Mouse (Mus musculus): ENCODE measurements at regions not wholly inside any gene's neighbourhood (a gene's known extent, or its start where the extent isn't known, plus 50 kb on each side); places are given as distances from the start of the nearest gene placed in this dataset.
A peak's percentile ranks its signal among the peaks of the same experiment; 100 is the strongest.

GRCm38 (mm10) chr12:35357901-35358300 lies 176.9 kb downstream of the Ahr start:
- no peak overlapping the region for H3K4me3 ChIP-seq (ENCODE audit: control insufficient read depth, low read depth, low read length)
- no peaks in the 10 kb centered on the region for H3K4me1 ChIP-seq (ENCODE audit: control insufficient read depth, insufficient read depth, low read length)
- H3K36me3 ChIP-seq (ENCODE audit: control insufficient read depth, insufficient read depth, low read length), result no peaks in the 10 kb centered on the region
- TF ChIP-seq CTCF (IDR thresholded peaks at IDR 0.05; ENCODE audit: control insufficient read depth, insufficient read depth, insufficient replicate concordance, low read depth, low read length) (no peak), POLR2A (IDR thresholded peaks at IDR 0.05; ENCODE audit: control insufficient read depth, low read depth, low read length) (no peak)
- H3K27ac ChIP-seq (ENCODE audit: control insufficient read depth, insufficient read depth, low read depth, low read length), result no peak overlapping the region
- H3K27me3 ChIP-seq (ENCODE audit: control insufficient read depth, insufficient read depth, low read length), result no peaks in the 10 kb centered on the region

- no peaks in the 10 kb centered on the region for H3K36me3 ChIP-seq (ENCODE audit: control insufficient read depth, insufficient read depth, low read length)
- H3K4me1 ChIP-seq (ENCODE audit: control insufficient read depth, insufficient read depth, low read length), result no peaks in the 10 kb centered on the region
- no peaks in the 10 kb centered on the region for H3K27me3 ChIP-seq (ENCODE audit: control insufficient read depth, insufficient read depth, low read length)
- no peak overlapping the region for H3K27ac ChIP-seq (ENCODE audit: control insufficient read depth, insufficient read depth, low read depth, low read length)
- H3K4me3 ChIP-seq (ENCODE audit: control insufficient read depth, low read depth, low read length), result no peak overlapping the region
- no peak for TF ChIP-seq POLR2A (IDR thresholded peaks at IDR 0.05; ENCODE audit: control insufficient read depth, low read depth, low read length)
- no peak for TF ChIP-seq CTCF (IDR thresholded peaks at IDR 0.05; ENCODE audit: control insufficient read depth, insufficient read depth, insufficient replicate concordance, low read depth, low read length)
Observed at GRCm38 (mm10) chr12:35338191-35338954, 196.5 kb downstream of the Ahr start.

GRCm38 (mm10) chr12:35336314-35336713 lies 198.5 kb downstream of the Ahr start:
- Histone ChIP-seq H3K36me3 (ENCODE audit: control insufficient read depth, insufficient read depth, low read length) (no peaks in the 10 kb centered on the region), H3K27ac (ENCODE audit: control insufficient read depth, insufficient read depth, low read depth, low read length) (no peak overlapping the region), H3K4me1 (ENCODE audit: control insufficient read depth, insufficient read depth, low read length) (peaks cover 3% of the 10 kb centered on the region), H3K27me3 (ENCODE audit: control insufficient read depth, insufficient read depth, low read length) (no peaks in the 10 kb centered on the region), H3K4me3 (ENCODE audit: control insufficient read depth, low read depth, low read length) (no peak overlapping the region)
- TF ChIP-seq POLR2A (IDR thresholded peaks at IDR 0.05; ENCODE audit: control insufficient read depth, low read depth, low read length), result no peak
- TF ChIP-seq CTCF (IDR thresholded peaks at IDR 0.05; ENCODE audit: control insufficient read depth, insufficient read depth, insufficient replicate concordance, low read depth, low read length), result no peak

GRCm38 (mm10) chr12:35334344-35335075 lies 200.3 kb downstream of the Ahr start:
- TF ChIP-seq POLR2A (IDR thresholded peaks at IDR 0.05; ENCODE audit: control insufficient read depth, low read depth, low read length) (no peak), CTCF (IDR thresholded peaks at IDR 0.05; ENCODE audit: control insufficient read depth, insufficient read depth, insufficient replicate concordance, low read depth, low read length) (no peak)
- H3K4me1 ChIP-seq (ENCODE audit: control insufficient read depth, insufficient read depth, low read length), result peaks cover 3% of the 10 kb centered on the region
- no peak overlapping the region for H3K4me3 ChIP-seq (ENCODE audit: control insufficient read depth, low read depth, low read length)
- H3K36me3 ChIP-seq (ENCODE audit: control insufficient read depth, insufficient read depth, low read length), result no peaks in the 10 kb centered on the region
- H3K27ac ChIP-seq (ENCODE audit: control insufficient read depth, insufficient read depth, low read depth, low read length), result no peak overlapping the region
- H3K27me3 ChIP-seq (ENCODE audit: control insufficient read depth, insufficient read depth, low read length), result no peaks in the 10 kb centered on the region

GRCm38 (mm10) chr12:35331303-35331702 lies 203.5 kb downstream of the Ahr start:
- Histone ChIP-seq H3K4me3 (ENCODE audit: control insufficient read depth, low read depth, low read length) (no peak overlapping the region), H3K36me3 (ENCODE audit: control insufficient read depth, insufficient read depth, low read length) (no peaks in the 10 kb centered on the region), H3K27ac (ENCODE audit: control insufficient read depth, insufficient read depth, low read depth, low read length) (no peak overlapping the region), H3K4me1 (ENCODE audit: control insufficient read depth, insufficient read depth, low read length) (peaks cover 3% of the 10 kb centered on the region), H3K27me3 (ENCODE audit: control insufficient read depth, insufficient read depth, low read length) (no peaks in the 10 kb centered on the region)
- TF ChIP-seq CTCF (IDR thresholded peaks at IDR 0.05; ENCODE audit: control insufficient read depth, insufficient read depth, insufficient replicate concordance, low read depth, low read length) (peak; percentile 40; the same call in 1 of the 2 replicates), POLR2A (IDR thresholded peaks at IDR 0.05; ENCODE audit: control insufficient read depth, low read depth, low read length) (no peak)

- TF ChIP-seq CTCF (IDR thresholded peaks at IDR 0.05; ENCODE audit: control insufficient read depth, insufficient read depth, insufficient replicate concordance, low read depth, low read length) (no peak), POLR2A (IDR thresholded peaks at IDR 0.05; ENCODE audit: control insufficient read depth, low read depth, low read length) (no peak)
- Histone ChIP-seq H3K4me3 (ENCODE audit: control insufficient read depth, low read depth, low read length) (no peak overlapping the region), H3K27ac (ENCODE audit: control insufficient read depth, insufficient read depth, low read depth, low read length) (no peak overlapping the region), H3K27me3 (ENCODE audit: control insufficient read depth, insufficient read depth, low read length) (no peaks in the 10 kb centered on the region), H3K4me1 (ENCODE audit: control insufficient read depth, insufficient read depth, low read length) (peaks cover 3% of the 10 kb centered on the region), H3K36me3 (ENCODE audit: control insufficient read depth, insufficient read depth, low read length) (no peaks in the 10 kb centered on the region)
Observed at GRCm38 (mm10) chr12:35329699-35330098, 205.1 kb downstream of the Ahr start.

GRCm38 (mm10) chr12:35319571-35319970 lies 215.3 kb downstream of the Ahr start:
- Histone ChIP-seq H3K4me1 (ENCODE audit: control insufficient read depth, insufficient read depth, low read length) (no peaks in the 10 kb centered on the region), H3K27me3 (ENCODE audit: control insufficient read depth, insufficient read depth, low read length) (no peaks in the 10 kb centered on the region), H3K36me3 (ENCODE audit: control insufficient read depth, insufficient read depth, low read length) (no peaks in the 10 kb centered on the region), H3K4me3 (ENCODE audit: control insufficient read depth, low read depth, low read length) (no peak overlapping the region), H3K27ac (ENCODE audit: control insufficient read depth, insufficient read depth, low read depth, low read length) (no peak overlapping the region)
- TF ChIP-seq POLR2A (IDR thresholded peaks at IDR 0.05; ENCODE audit: control insufficient read depth, low read depth, low read length), result no peak
- TF ChIP-seq CTCF (IDR thresholded peaks at IDR 0.05; ENCODE audit: control insufficient read depth, insufficient read depth, insufficient replicate concordance, low read depth, low read length), result no peak

Measured in testis, adult 2 months (tissue).